Mouse (Mus musculus) left cerebral cortex, adult 2 months (tissue): ENCODE measurements around the gene Rassf1. TPM values are rescaled to one million over a fixed set of nuclear protein-coding genes. Genes with fewer than 3 reads are reported as not detected.

ENCODE experiments used
- DNase-seq, 2 experiments: peaks; one replicate each; pipeline ENCODE4 v3.0.0; 2021 to 2022; ENCODE audit warnings: low spot score in 2 of 2, mixed read lengths in 1 of 2; ENCODE audit errors: extremely low spot score in 1 of 2
- H3K27ac ChIP-seq: fragments of 200-600 bp; 2 replicates; pipeline ENCODE4 v1.8.1; 2022
- H3K4me3 ChIP-seq: fragments of 200-600 bp; 2 replicates; pipeline ENCODE4 v1.8.1; 2022
- CTCF ChIP-seq: fragments of 200-600 bp; IDR thresholded peaks from 2 replicates; pipeline ENCODE4 v1.8.1; 2022; ENCODE audit warnings: antibody characterized with exemption, mild to moderate bottlenecking, moderate library complexity
- intact Hi-C: fragments of 180-260 bp; cut with DNase I; formaldehyde crosslinking; loops from one replicate; pipeline ENCODE4 v1.15.1; 2025
- total RNA-seq, 2 experiments: library from RNA; stranded (reverse); gene quantifications; 2 replicates each; pipeline ENCODE4 v1.2.3; 2021

Rassf1 gene
- total RNA-seq, 2 experiments from 2014 or later = 19.7 to 20.5 TPM

DNA sequence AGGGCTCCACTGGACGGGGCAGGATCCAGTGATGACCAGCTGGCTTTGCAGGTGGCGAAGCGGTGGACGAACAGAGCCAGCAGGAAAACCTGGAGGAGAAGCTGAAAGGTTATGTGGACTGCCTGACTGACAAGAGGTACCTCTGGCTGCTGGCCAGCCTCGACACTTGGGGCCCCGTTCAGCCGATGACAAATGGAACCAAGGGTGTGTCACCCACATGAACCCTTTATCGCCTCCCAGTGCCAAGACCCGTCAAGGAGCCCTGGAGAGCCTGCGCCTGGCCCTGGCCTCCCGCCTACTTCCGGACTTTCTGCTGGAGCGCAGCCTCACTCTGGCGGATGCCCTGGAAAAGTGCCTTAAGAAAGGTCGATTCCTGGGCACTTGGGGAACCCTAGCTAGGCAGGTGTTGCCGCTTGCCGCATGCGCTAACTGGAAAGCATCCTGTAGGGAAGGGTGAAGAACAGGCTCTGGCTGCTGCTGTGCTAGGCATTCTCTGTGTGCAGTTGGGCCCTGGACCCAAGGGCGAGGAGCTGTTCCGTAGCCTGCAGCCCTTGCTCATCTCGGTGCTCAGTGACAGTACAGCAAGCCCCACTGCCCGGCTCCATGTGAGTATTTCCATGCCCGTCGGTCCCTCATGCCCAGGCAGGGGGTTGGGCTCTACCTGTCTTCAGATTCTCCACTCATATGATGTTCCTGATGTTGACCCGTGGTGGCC, 38.9 kb downstream of the Rassf1 start:
- intact Hi-C loops = no loop called here
- TF ChIP-seq CTCF = no peak
- H3K4me3 ChIP-seq = no peak overlapping the region
- no peak overlapping the region for H3K27ac ChIP-seq
- no peak for DNase-seq

- no peak for DNase-seq
- intact Hi-C loops = no loop called here
- no peak overlapping the region for H3K27ac ChIP-seq
- no peak for TF ChIP-seq CTCF
- no peak overlapping the region for H3K4me3 ChIP-seq
These were observed 39.4 kb downstream of the Rassf1 start for GRCm38 (mm10) chr9:107590773-107591060.

DNA sequence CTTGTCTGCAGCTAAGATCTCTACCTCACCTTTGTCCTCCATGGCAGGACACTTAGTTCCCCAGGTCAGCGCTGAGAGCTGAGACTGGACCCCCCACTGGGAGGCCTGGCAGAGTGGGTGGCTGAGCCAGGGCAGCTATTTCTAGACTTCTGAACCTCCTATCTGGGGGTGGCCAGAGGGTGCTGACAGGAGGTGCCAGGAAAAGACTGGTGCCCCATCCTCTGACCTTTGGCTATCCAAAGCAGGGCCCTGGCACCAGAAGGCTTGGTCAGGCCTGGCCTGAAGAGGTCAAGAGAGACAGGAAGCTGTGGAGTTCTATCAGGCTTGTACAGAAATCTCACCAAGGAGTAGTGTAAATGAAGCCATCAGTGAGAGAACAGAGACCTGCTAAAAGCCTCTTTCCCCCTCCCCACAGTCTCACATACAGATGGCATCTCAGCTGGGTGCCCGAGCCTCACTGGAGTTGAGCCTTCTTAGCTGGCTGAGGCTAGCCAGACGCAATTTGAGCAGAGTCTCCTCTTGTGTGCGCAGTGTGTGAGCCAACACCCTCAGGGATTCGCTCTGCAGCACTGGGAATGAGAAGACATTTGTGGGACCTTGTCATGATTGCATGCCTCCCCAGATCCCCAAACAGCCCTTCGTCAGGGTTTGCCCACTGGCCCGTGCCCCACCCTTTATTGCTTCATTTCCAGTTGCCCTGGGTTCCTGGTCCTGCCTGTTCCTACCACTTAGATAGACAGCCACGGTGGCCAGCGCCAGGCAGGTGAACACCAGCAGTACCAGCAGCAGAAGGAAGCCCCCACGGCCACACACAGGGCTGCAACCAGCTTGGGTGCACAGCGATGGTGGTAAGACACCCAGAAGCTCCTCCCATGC, 42.0 kb downstream of the Rassf1 start:
- intact Hi-C loops = no loop called here
- no peak overlapping the region for H3K27ac ChIP-seq
- TF ChIP-seq CTCF = no peak
- H3K4me3 ChIP-seq = no peak overlapping the region
- no peak for DNase-seq

- no peak for DNase-seq
- H3K27ac ChIP-seq = no peak overlapping the region
- TF ChIP-seq CTCF = no peak
- intact Hi-C loops = no loop called here
- H3K4me3 ChIP-seq = no peak overlapping the region
These were observed 43.1 kb downstream of the Rassf1 start for GRCm38 (mm10) chr9:107594281-107595062.

DNA sequence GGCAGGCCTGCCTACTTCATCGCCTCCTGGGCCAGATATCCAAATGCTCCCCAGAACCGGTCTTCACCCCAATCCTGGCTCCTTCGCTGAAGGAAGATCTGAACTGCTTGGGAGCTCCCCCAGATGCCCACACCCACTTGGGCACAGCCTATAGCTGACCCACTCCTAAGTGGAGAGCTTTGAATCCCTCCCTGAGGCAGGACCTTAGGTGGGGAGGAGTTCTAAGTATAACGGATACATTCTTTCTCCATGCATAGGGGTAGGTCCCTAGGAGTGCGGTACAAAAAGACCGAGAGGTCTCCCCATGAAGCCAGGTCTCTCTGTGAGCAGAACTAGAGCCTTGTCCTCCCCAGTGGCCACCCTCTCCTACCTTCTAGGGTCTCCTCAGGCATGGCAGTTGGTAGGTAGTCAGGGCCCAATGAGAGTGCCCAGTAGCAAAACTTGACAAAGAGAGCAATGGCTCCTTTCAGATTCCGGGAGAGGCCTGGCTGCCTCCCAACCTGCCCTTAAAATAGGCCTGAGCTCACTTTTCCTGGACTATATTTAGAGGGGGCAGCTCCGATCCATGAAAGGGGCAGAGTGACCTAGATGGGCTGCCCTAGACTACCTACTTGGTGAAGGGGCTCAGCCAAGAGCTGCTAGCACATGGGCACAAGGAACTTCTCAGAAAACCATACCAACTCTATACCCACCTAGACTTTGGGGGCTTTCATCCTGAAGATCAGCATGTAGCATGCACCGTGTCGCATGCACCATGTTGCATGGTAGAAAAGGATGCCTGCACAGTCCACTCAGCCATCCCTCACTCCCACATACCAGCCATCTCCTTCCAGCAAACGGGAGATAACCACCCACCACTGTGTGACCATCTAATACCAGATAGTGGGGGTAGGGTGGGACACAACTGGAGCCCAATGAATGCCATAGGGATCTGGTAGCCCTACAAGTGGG, 45.5 kb downstream of the Rassf1 start:
- intact Hi-C loops = no loop called here
- no peak for TF ChIP-seq CTCF
- H3K27ac ChIP-seq = no peak overlapping the region

GRCm38 (mm10) chr9:107598385-107598784, 47.0 kb downstream of the Rassf1 start:
- TF ChIP-seq CTCF = no peak
- no peak for DNase-seq
- intact Hi-C loops = no loop called here
- H3K4me3 ChIP-seq = no peak overlapping the region
- H3K27ac ChIP-seq = no peak overlapping the region

More for the DNA sequence above, 45.5 kb downstream of the Rassf1 start:
- no peak for DNase-seq
- H3K4me3 ChIP-seq = no peak overlapping the region

DNA sequence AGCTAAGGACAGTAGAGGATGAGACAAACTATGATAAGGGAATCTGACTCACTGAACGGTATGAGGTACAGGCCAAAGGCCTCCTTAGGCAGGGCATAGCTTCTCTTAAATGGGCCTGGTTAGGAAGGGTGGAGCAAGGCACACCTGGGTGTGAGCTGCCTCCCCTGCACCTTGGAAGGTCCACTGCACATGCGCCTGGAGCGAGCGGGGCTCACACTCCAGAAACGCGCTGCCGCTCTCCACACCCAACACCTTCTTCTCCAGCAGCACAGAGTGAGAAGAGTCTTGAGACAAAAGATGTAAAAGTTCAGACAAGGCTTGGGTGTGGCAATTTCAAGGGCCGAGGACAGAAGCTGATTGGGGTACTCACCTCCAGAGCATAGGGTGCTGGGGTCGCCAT, 48.1 kb downstream of the Rassf1 start:
- TF ChIP-seq CTCF = no peak
- H3K4me3 ChIP-seq = no peak overlapping the region
- intact Hi-C loops = no loop called here
- no peak for DNase-seq
- no peak overlapping the region for H3K27ac ChIP-seq

GRCm38 (mm10) chr9:107599842-107600241, 48.5 kb downstream of the Rassf1 start:
- Histone ChIP-seq H3K4me3 (no peak overlapping the region), H3K27ac (no peak overlapping the region)
- intact Hi-C loops = no loop called here
- DNase-seq = no peak
- TF ChIP-seq CTCF = no peak

DNA sequence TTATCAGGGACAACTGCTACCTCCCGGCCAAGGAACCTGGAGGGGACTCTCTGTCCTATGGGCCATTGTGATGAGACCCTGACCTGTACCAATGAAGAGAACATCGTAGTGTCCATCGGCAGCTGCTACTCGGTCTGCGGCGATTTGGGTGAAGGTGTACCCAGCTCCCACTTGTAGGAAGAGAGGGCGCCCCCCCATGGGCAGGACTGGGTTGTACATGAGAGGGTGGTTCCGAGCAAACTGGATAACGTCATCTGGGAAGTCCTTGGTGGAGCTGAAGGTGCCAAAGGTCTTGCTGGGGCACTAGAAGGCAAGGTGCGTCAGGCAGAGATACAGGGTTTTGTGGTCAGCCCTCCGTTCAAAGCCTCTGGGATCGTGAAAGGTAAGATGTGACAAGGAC, 49.4 kb downstream of the Rassf1 start:
- intact Hi-C loops = no loop called here
- TF ChIP-seq CTCF = peak; percentile 30

DNA sequence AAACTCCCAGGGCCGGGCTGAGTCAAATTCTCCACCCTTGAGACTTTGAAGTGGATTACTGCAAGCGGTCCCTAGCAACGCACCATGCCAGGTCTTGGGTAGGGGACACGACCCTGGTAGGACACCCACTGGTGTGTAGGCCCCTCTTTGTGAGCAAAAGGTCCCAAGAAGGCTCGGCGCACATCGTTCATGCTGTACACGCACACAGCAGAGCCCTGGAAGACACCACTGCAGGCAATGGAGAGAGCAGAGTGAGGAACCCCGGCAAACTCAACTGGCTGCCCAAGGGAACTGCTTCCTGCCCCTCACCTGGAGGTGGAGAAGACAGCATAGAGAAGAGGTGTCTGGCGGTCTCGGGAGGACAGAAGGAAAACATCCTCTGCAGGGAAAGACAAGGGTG, 49.9 kb downstream of the Rassf1 start:
- no peak for DNase-seq
- no peak overlapping the region for H3K4me3 ChIP-seq
- TF ChIP-seq CTCF = no peak
- H3K27ac ChIP-seq = no peak overlapping the region
- intact Hi-C loops = no loop called here

More for the DNA sequence above, 49.4 kb downstream of the Rassf1 start:
- no peak for DNase-seq
- Histone ChIP-seq H3K4me3 (no peak overlapping the region), H3K27ac (no peak overlapping the region)

GRCm38 (mm10) chr9:107602068-107602648, 50.8 kb downstream of the Rassf1 start:
- peak; percentile 99 for TF ChIP-seq CTCF
- peak; percentile 88 to 97 for DNase-seq
- Histone ChIP-seq H3K27ac (no peak overlapping the region), H3K4me3 (no peak overlapping the region)
- intact Hi-C loops = loop anchor here (1.0 to 2.0 kb wide), 3 partner anchors 42 to 133 kb away; no protein-coding TSS in a partner anchor
